Mouse (Mus musculus) ZHBTc4 (cell line): ENCODE results near the gene Angptl2.

Experiments
- DNase-seq: peaks from one replicate; pipeline ENCODE4 v3.0.0-alpha.2; 2011; ENCODE audit warnings: low read depth, low spot score

Angptl2 gene

GRCm38 (mm10) chr2:33228551-33228950, 12.7 kb downstream of the Angptl2 start:
- no peak for DNase-seq

GRCm38 (mm10) chr2:33230701-33231100, 14.8 kb downstream of the Angptl2 start:
- peak; percentile 72 for DNase-seq

GRCm38 (mm10) chr2:33231788-33232187, 15.9 kb downstream of the Angptl2 start:
- DNase-seq, result peak; percentile 67

- DNase-seq, result no peak
Observed at GRCm38 (mm10) chr2:33232782-33233570, 17.1 kb downstream of the Angptl2 start.

GRCm38 (mm10) chr2:33233856-33234255, 18.0 kb downstream of the Angptl2 start:
- peak; percentile 46 for DNase-seq

- no peak for DNase-seq
Observed at GRCm38 (mm10) chr2:33234848-33235247, 19.0 kb downstream of the Angptl2 start.

GRCm38 (mm10) chr2:33237581-33237980, 21.7 kb downstream of the Angptl2 start:
- no peak for DNase-seq

- DNase-seq, result no peak
Observed at GRCm38 (mm10) chr2:33244880-33245279, 29.0 kb downstream of the Angptl2 start.

- DNase-seq, result no peak
Observed at GRCm38 (mm10) chr2:33245350-33245749, 29.5 kb downstream of the Angptl2 start.

GRCm38 (mm10) chr2:33246841-33247240, 31.0 kb downstream of the Angptl2 start:
- no peak for DNase-seq

- DNase-seq, result no peak
Observed at GRCm38 (mm10) chr2:33248549-33248948, 32.7 kb downstream of the Angptl2 start.

GRCm38 (mm10) chr2:33249922-33250633, 34.2 kb downstream of the Angptl2 start:
- DNase-seq, result no peak

- DNase-seq, result no peak
Observed at GRCm38 (mm10) chr2:33252751-33253150, 36.9 kb downstream of the Angptl2 start.

- no peak for DNase-seq
Observed at GRCm38 (mm10) chr2:33253572-33254190, 37.8 kb downstream of the Angptl2 start.

GRCm38 (mm10) chr2:33254318-33254985, 38.6 kb downstream of the Angptl2 start:
- no peak for DNase-seq

GRCm38 (mm10) chr2:33256769-33257537, 41.1 kb downstream of the Angptl2 start:
- DNase-seq, result no peak

- DNase-seq, result no peak
Observed at GRCm38 (mm10) chr2:33260772-33261171, 44.9 kb downstream of the Angptl2 start.

GRCm38 (mm10) chr2:33261475-33261874, 45.6 kb downstream of the Angptl2 start:
- no peak for DNase-seq

- no peak for DNase-seq
Observed at GRCm38 (mm10) chr2:33265793-33266192, 49.9 kb downstream of the Angptl2 start.

- no peak for DNase-seq
Observed at GRCm38 (mm10) chr2:33267075-33267474, 51.2 kb downstream of the Angptl2 start.
